Mouse (Mus musculus): ENCODE results near the gene Ano6.

- TF ChIP-seq CTCF (IDR thresholded peaks at IDR 0.05; ENCODE audit: low read depth, low read length) (no peak), POLR2A (IDR thresholded peaks at IDR 0.05; ENCODE audit: borderline replicate concordance, low read depth, low read length) (no peak)
Observed at GRCm38 (mm10) chr15:95757169-95757568, 33.5 kb upstream of the Ano6 start.
